Mouse (Mus musculus) liver, embryonic 14.5 days (tissue): ENCODE measurements around the gene Cyp2d11.

Source experiments
- CTCF ChIP-seq: IDR thresholded peaks from 2 replicates; pipeline ENCODE4 v1.5.1; 2016; ENCODE audit warnings: antibody characterized with exemption, low read depth, control low read depth
- EP300 ChIP-seq: IDR thresholded peaks from 2 replicates; pipeline ENCODE4 v1.6.1; 2016; ENCODE audit warnings: antibody characterized with exemption, low read depth

- TF ChIP-seq CTCF (peak; percentile 33; the same call in 1 of the 2 replicates), EP300 (no peak)
These were observed 47.1 kb downstream of the Cyp2d11 start for GRCm38 (mm10) chr15:82346580-82347302.
